Mouse (Mus musculus) neural tube, embryonic 13.5 days (tissue): ENCODE results near the gene Grwd1. TPM values are rescaled to one million over a fixed set of nuclear protein-coding genes. Genes with fewer than 3 reads are reported as not detected.

Source experiments
- ATAC-seq: fragments of 200-750 bp; cut with Nextera tagmentation; 2 replicates; pipeline ENCODE4 v1.8.0; 2017; ENCODE audit warnings: low read depth, mild to moderate bottlenecking, moderate TSS enrichment, moderate library complexity
- H3K27ac ChIP-seq: fragments of 300-500 bp; sonication (generic); replicated peaks from 2 replicates; pipeline ENCODE4 v1.5.1; 2015; ENCODE audit warnings: moderate library complexity, mild to moderate bottlenecking, inconsistent platforms
- H3K27me3 ChIP-seq: fragments of 300-500 bp; sonication (generic); 2 replicates; pipeline ENCODE4 v1.6.1; 2015; ENCODE audit warnings: mild to moderate bottlenecking, inconsistent platforms
- H3K36me3 ChIP-seq: fragments of 300-500 bp; sonication (generic); 2 replicates; pipeline ENCODE4 v1.6.1; 2015; ENCODE audit warnings: mild to moderate bottlenecking, inconsistent platforms
- H3K4me1 ChIP-seq: fragments of 300-500 bp; sonication (generic); replicated peaks from 2 replicates; pipeline ENCODE4 v1.6.1; 2015; ENCODE audit warnings: inconsistent platforms
- H3K4me2 ChIP-seq: fragments of 300-500 bp; sonication (generic); 2 replicates; pipeline ENCODE4 v1.6.1; 2015; ENCODE audit warnings: inconsistent platforms, mild to moderate bottlenecking, moderate library complexity
- H3K4me3 ChIP-seq: fragments of 300-500 bp; sonication (generic); 2 replicates; pipeline ENCODE4 v1.5.1; 2015; ENCODE audit warnings: mild to moderate bottlenecking, inconsistent platforms
- H3K9ac ChIP-seq: fragments of 300-500 bp; sonication (generic); 2 replicates; pipeline ENCODE4 v1.6.1; 2015; ENCODE audit warnings: moderate library complexity, mild to moderate bottlenecking, inconsistent platforms
- H3K9me3 ChIP-seq: fragments of 300-500 bp; sonication (generic); 2 replicates; pipeline ENCODE4 v1.6.1; 2016; ENCODE audit warnings: inconsistent platforms
- WGBS: fragments of 180-500 bp; shearing (Covaris S2); methylation state at CpG from one replicate; pipeline ENCODE4 v1.1.7; 2015; 5-methylcytosine and 5-hydroxymethylcytosine counted together
- polyA plus RNA-seq: library from polyadenylated mRNA; unstranded; fragments of >200 nt; fragmentation: Nextera tagmentation; extraction: Ambion mirVana; gene quantifications from 2 replicates; pipeline ENCODE4 v1.2.1, GENCODE M21; 2015

Gene Grwd1
- polyA plus RNA-seq, 1 experiment from 2014 or later, result 34.6 TPM

GRCm38 (mm10) chr7:45812921-45813320, 17.8 kb downstream of the Grwd1 start:
- WGBS, result 88% methylated on average over 8 of the region's 8 CpGs
- Histone ChIP-seq H3K4me2 (peak overlapping the region; percentile 96), H3K36me3 (peaks cover 50% of the 10 kb centered on the region), H3K4me3 (peak overlapping the region; percentile 91), H3K9ac (peak overlapping the region; percentile 100), H3K9me3 (no peaks in the 10 kb centered on the region), H3K27ac (peak overlapping the region; percentile 100; the same call in 1 of the 2 replicates), H3K4me1 (peaks cover 52% of the 10 kb centered on the region), H3K27me3 (no peaks in the 10 kb centered on the region)
- no peak for ATAC-seq

- Histone ChIP-seq H3K4me1 (peaks cover 53% of the 10 kb centered on the region), H3K27me3 (no peaks in the 10 kb centered on the region), H3K4me2 (no peak overlapping the region), H3K4me3 (no peak overlapping the region), H3K36me3 (peaks cover 71% of the 10 kb centered on the region), H3K9me3 (no peaks in the 10 kb centered on the region), H3K27ac (no peak overlapping the region; the same call in 1 of the 2 replicates), H3K9ac (peak overlapping the region; percentile 34; the same call in 1 of the 2 replicates)
- ATAC-seq, result no peak
- 88% methylated on average over 14 of the region's 14 CpGs for WGBS
These were observed 21.3 kb downstream of the Grwd1 start for GRCm38 (mm10) chr7:45809276-45810075.

- Histone ChIP-seq H3K4me2 (no peak overlapping the region), H3K27me3 (no peaks in the 10 kb centered on the region), H3K9me3 (no peaks in the 10 kb centered on the region), H3K36me3 (peaks cover 81% of the 10 kb centered on the region), H3K4me3 (no peak overlapping the region), H3K9ac (0 out of 2 replicates have a peak overlapping the region, but pooled peaks have one; percentile 12), H3K27ac (peak overlapping the region; percentile 42), H3K4me1 (peaks cover 53% of the 10 kb centered on the region)
- 52% methylated on average over 11 of the region's 11 CpGs for WGBS
- no peak for ATAC-seq
These were observed 22.3 kb downstream of the Grwd1 start for GRCm38 (mm10) chr7:45808471-45808870.

- Histone ChIP-seq H3K9me3 (no peaks in the 10 kb centered on the region), H3K36me3 (peaks cover 85% of the 10 kb centered on the region), H3K27ac (peak overlapping the region; percentile 71), H3K27me3 (no peaks in the 10 kb centered on the region), H3K9ac (no peak overlapping the region), H3K4me2 (no peak overlapping the region), H3K4me3 (no peak overlapping the region), H3K4me1 (peaks cover 31% of the 10 kb centered on the region)
- ATAC-seq, result no peak
- WGBS, result 64% methylated on average over 5 of the region's 5 CpGs
These were observed 24.8 kb downstream of the Grwd1 start for GRCm38 (mm10) chr7:45805941-45806340.

- peaks cover 2% of the 10 kb centered on the region for H3K27me3 ChIP-seq
- no peaks in the 10 kb centered on the region for H3K9me3 ChIP-seq
- ATAC-seq, result no peak
- peaks cover 27% of the 10 kb centered on the region for H3K4me1 ChIP-seq
- H3K27ac ChIP-seq, result no peak overlapping the region
- H3K4me2 ChIP-seq, result no peak overlapping the region
- H3K4me3 ChIP-seq, result no peak overlapping the region
- H3K9ac ChIP-seq, result no peak overlapping the region
- peaks cover 75% of the 10 kb centered on the region for H3K36me3 ChIP-seq
- WGBS, result 94% methylated on average over 6 of the region's 6 CpGs
These were observed 28.2 kb downstream of the Grwd1 start for GRCm38 (mm10) chr7:45802551-45802950.

- H3K27me3 ChIP-seq, result peaks cover 14% of the 10 kb centered on the region
- ATAC-seq, result peak; percentile 60
- H3K9ac ChIP-seq, result no peak overlapping the region
- peak overlapping the region; percentile 24 for H3K4me2 ChIP-seq
- H3K4me3 ChIP-seq, result no peak overlapping the region
- H3K9me3 ChIP-seq, result no peaks in the 10 kb centered on the region
- peaks cover 75% of the 10 kb centered on the region for H3K36me3 ChIP-seq
- H3K4me1 ChIP-seq, result peaks cover 30% of the 10 kb centered on the region
- WGBS, result 2% methylated on average over 12 of the region's 12 CpGs
- H3K27ac ChIP-seq, result no peak overlapping the region
These were observed 29.4 kb downstream of the Grwd1 start for GRCm38 (mm10) chr7:45801348-45801747.

- peak; percentile 6; the same call in 1 of the 2 replicates for ATAC-seq
These were observed 30.1 kb downstream of the Grwd1 start for GRCm38 (mm10) chr7:45800546-45801204.

GRCm38 (mm10) chr7:45800001-45800400, 30.7 kb downstream of the Grwd1 start:
- 41% methylated on average over 7 of the region's 7 CpGs for WGBS
- Histone ChIP-seq H3K4me1 (peaks cover 23% of the 10 kb centered on the region), H3K27me3 (peaks cover 27% of the 10 kb centered on the region), H3K27ac (no peak overlapping the region), H3K9ac (no peak overlapping the region), H3K9me3 (no peaks in the 10 kb centered on the region), H3K36me3 (peaks cover 83% of the 10 kb centered on the region), H3K4me3 (no peak overlapping the region), H3K4me2 (no peak overlapping the region)
- ATAC-seq, result no peak

More at GRCm38 (mm10) chr7:45800546-45801204, 30.1 kb downstream of the Grwd1 start:
- H3K27ac ChIP-seq, result no peak overlapping the region
- H3K27me3 ChIP-seq, result peaks cover 21% of the 10 kb centered on the region
- H3K9me3 ChIP-seq, result no peaks in the 10 kb centered on the region
- no peak overlapping the region for H3K4me3 ChIP-seq
- H3K9ac ChIP-seq, result no peak overlapping the region
- 20% methylated on average over 16 of the region's 25 CpGs for WGBS
- peaks cover 76% of the 10 kb centered on the region for H3K36me3 ChIP-seq
- peak overlapping the region; percentile 24 for H3K4me2 ChIP-seq
- H3K4me1 ChIP-seq, result peaks cover 23% of the 10 kb centered on the region

GRCm38 (mm10) chr7:45798931-45799330, 31.8 kb downstream of the Grwd1 start:
- Histone ChIP-seq H3K27me3 (peaks cover 38% of the 10 kb centered on the region), H3K9ac (no peak overlapping the region), H3K4me1 (peaks cover 23% of the 10 kb centered on the region), H3K4me3 (no peak overlapping the region), H3K9me3 (no peaks in the 10 kb centered on the region), H3K27ac (no peak overlapping the region), H3K36me3 (peaks cover 88% of the 10 kb centered on the region), H3K4me2 (peak overlapping the region; percentile 56)
- ATAC-seq, result no peak
- WGBS, result 57% methylated on average over 7 of the region's 7 CpGs

- no peak for ATAC-seq
- H3K9ac ChIP-seq, result peak overlapping the region; percentile 68
- H3K36me3 ChIP-seq, result peaks cover 88% of the 10 kb centered on the region
- H3K4me3 ChIP-seq, result peak overlapping the region; percentile 33
- WGBS, result 3% methylated on average over 19 of the region's 19 CpGs
- no peaks in the 10 kb centered on the region for H3K9me3 ChIP-seq
- H3K4me2 ChIP-seq, result peak overlapping the region; percentile 56
- H3K4me1 ChIP-seq, result peaks cover 23% of the 10 kb centered on the region
- H3K27me3 ChIP-seq, result peaks cover 41% of the 10 kb centered on the region
- no peak overlapping the region for H3K27ac ChIP-seq
These were observed 32.3 kb downstream of the Grwd1 start for GRCm38 (mm10) chr7:45798511-45798836.

GRCm38 (mm10) chr7:45797661-45798510, 32.9 kb downstream of the Grwd1 start:
- no peak for ATAC-seq
- H3K4me3 ChIP-seq, result peak overlapping the region; percentile 33
- peak overlapping the region; percentile 68 for H3K9ac ChIP-seq
- H3K9me3 ChIP-seq, result no peaks in the 10 kb centered on the region
- WGBS, result 1% methylated on average over 60 of the region's 60 CpGs
- peaks cover 23% of the 10 kb centered on the region for H3K4me1 ChIP-seq
- H3K27ac ChIP-seq, result no peak overlapping the region
- H3K36me3 ChIP-seq, result peaks cover 88% of the 10 kb centered on the region
- peak overlapping the region; percentile 56 for H3K4me2 ChIP-seq
- peaks cover 41% of the 10 kb centered on the region for H3K27me3 ChIP-seq
